Mouse (Mus musculus) neutrophil, adult 59 days (primary cell): ENCODE data around the gene Zfp90. TPM values are rescaled to one million over a fixed set of nuclear protein-coding genes. Genes with fewer than 3 reads are reported as not detected.

ENCODE experiments used
- total RNA-seq, 2 experiments: library from RNA; stranded (reverse); gene quantifications; 1 replicate in 1 of 2; 2 replicates in 1 of 2; pipeline ENCODE4 v1.2.4; 2023

Gene Zfp90
- total RNA-seq, result 1 to 10 TPM; 3.2 to 3.9 TPM

DNA sequence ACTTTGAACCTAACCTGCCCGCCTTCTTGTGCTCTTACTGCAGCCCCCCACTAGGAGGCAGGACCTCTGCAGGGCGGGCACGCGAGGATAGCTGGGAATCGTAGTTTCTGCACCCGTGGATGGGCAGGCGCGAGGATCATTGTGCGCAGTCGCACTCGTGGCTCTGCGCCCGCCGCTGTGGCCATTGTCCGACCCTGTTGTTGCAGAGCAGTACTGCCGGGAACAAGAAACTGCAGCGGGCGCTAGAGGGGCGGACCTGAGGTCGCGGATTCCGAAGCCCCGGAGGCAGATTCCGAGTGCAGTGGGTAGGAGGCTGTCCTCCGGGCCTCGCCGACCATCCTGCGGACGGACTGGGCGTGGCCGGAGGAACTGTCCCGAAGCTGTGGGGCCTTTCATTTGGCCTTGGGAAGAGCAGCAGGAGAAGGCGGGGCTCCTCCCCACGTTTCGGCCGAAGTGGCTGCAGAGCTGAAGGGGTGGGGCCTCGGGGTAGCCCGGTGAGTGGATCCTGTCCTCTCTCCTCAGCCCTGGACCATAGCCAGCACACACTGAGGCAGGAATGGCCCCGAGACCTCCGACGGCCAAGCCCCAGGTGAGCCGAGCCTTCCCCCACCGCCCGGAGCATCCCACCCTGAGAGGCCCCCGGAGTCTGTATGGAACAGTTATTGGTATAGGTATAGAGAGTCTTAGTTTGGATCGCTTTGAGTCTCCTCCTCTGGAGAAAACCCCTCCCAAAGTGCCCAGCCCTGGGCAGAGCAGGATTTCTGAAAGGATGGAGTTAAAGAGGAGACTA is at the start of gene Zfp90:
TSS of gene Zfp90 (plus strand) at position 146 of the 790 bp plus-strand sequence.

Other genes starting within 250 kb of the Zfp90 start
- 1 to 10 TPM; 4.3 to 7.9 TPM for gene Slc7a6, start 246.5 kb upstream of the Zfp90 start, total RNA-seq
- 10 to 100 TPM; 22.7 to 23.5 TPM for gene Slc7a6os, start 204.4 kb upstream of the Zfp90 start, total RNA-seq
- 1 to 10 TPM; 6.7 to 7.6 TPM for gene Prmt7, start 204.4 kb upstream of the Zfp90 start, total RNA-seq
- gene Smpd3, start 77.3 kb upstream of the Zfp90 start, total RNA-seq, result under 1 TPM; 0.26 to 0.60 TPM
- not detected for gene 6030452D12Rik, start 85.2 kb downstream of the Zfp90 start, total RNA-seq
- gene Cdh3, start 95.6 kb downstream of the Zfp90 start, total RNA-seq, result not detected
- 10 to 100 TPM; 62.3 to 72.8 TPM for gene Gm10073, start 158.1 kb downstream of the Zfp90 start, total RNA-seq
- gene Cdh1, start 188.0 kb downstream of the Zfp90 start, total RNA-seq, result 1 to 10 TPM; 1.7 to 2.7 TPM